Mouse (Mus musculus) cerebellum, adult 2 months (tissue): ENCODE data around the gene Fcgr1.

Experiments used
- CTCF ChIP-seq: fragments of 200-500 bp; IDR thresholded peaks from 2 replicates; pipeline ENCODE4 v1.5.1; 2011; ENCODE audit warnings: low read depth, mild to moderate bottlenecking, control low read depth, low read length, moderate library complexity, borderline replicate concordance; ENCODE audit not compliant: insufficient read depth
- POLR2A ChIP-seq: fragments of 200-500 bp; IDR thresholded peaks from 2 replicates; pipeline ENCODE4 v1.6.1; 2011; ENCODE audit warnings: low read length, control low read depth, borderline replicate concordance; ENCODE audit not compliant: insufficient read depth

GRCm38 (mm10) chr3:96280660-96281059 is 13.1 kb downstream of the Fcgr1 start:
- no peak for TF ChIP-seq CTCF
- TF ChIP-seq POLR2A: no peak
